Mouse (Mus musculus) liver, adult 2 months (tissue): ENCODE results near the gene Ccl24. TPM values are rescaled to one million over a fixed set of nuclear protein-coding genes. Genes with fewer than 3 reads are reported as not detected.

Experiments
- DNase-seq: peaks from one replicate; pipeline ENCODE4 v3.0.0-alpha.2; 2011; ENCODE audit warnings: low read depth, low spot score; ENCODE audit errors: extremely low read depth
- H3K27ac ChIP-seq: fragments of 200-500 bp; replicated peaks from 2 replicates; pipeline ENCODE4 v1.5.1; 2012; ENCODE audit warnings: low read depth, mild to moderate bottlenecking, control low read depth, inconsistent platforms, low read length; ENCODE audit not compliant: insufficient read depth
- H3K27me3 ChIP-seq: fragments of 200-500 bp; 2 replicates; pipeline ENCODE4 v1.6.1; 2012; ENCODE audit warnings: mild to moderate bottlenecking, moderate library complexity, low read length, inconsistent platforms; ENCODE audit not compliant: control insufficient read depth, insufficient read depth
- H3K36me3 ChIP-seq: fragments of 200-500 bp; 2 replicates; pipeline ENCODE4 v1.6.1; 2012; ENCODE audit warnings: low read length, inconsistent platforms; ENCODE audit not compliant: control insufficient read depth, insufficient read depth
- H3K4me1 ChIP-seq: fragments of 200-500 bp; 2 replicates; pipeline ENCODE4 v1.6.1; 2011; ENCODE audit warnings: low read length; ENCODE audit not compliant: control insufficient read depth, insufficient read depth
- H3K4me3 ChIP-seq: fragments of 200-500 bp; 2 replicates; pipeline ENCODE4 v1.5.1; 2011; ENCODE audit warnings: low read depth, mild to moderate bottlenecking, control low read depth, low read length, moderate library complexity; ENCODE audit not compliant: insufficient read depth
- H3K79me2 ChIP-seq: fragments of 200-500 bp; 2 replicates; pipeline ENCODE4 v1.6.1; 2012; ENCODE audit warnings: inconsistent platforms, mild to moderate bottlenecking, low read length, moderate library complexity; ENCODE audit not compliant: control insufficient read depth, insufficient read depth
- H3K9ac ChIP-seq: fragments of 200-500 bp; 2 replicates; pipeline ENCODE4 v1.6.1; 2012; ENCODE audit warnings: low read depth, mild to moderate bottlenecking, control low read depth, inconsistent platforms, low read length
- CTCF ChIP-seq: fragments of 200-500 bp; IDR thresholded peaks from 2 replicates; pipeline ENCODE4 v1.5.1; 2011; ENCODE audit warnings: low read depth, low read length, control low read depth
- POLR2A ChIP-seq: fragments of 200-500 bp; IDR thresholded peaks from 2 replicates; pipeline ENCODE4 v1.6.1; 2011; ENCODE audit warnings: low read length, control low read depth; ENCODE audit not compliant: insufficient read depth; ENCODE audit errors: extremely low read depth
- WGBS: fragments of 180-500 bp; shearing (Covaris S2); methylation state at CpG from one replicate; pipeline ENCODE4 v1.1.7; 2018; 5-methylcytosine and 5-hydroxymethylcytosine counted together
- polyA plus RNA-seq: library from polyadenylated mRNA; depleted of rRNA; stranded (reverse); fragments of >200 nt; gene quantifications from 2 replicates; pipeline ENCODE4 v1.2.3, GENCODE M21; 2012
- total RNA-seq: library from RNA; depleted of rRNA; stranded (reverse); fragments of >200 nt; gene quantifications from 2 replicates; pipeline ENCODE4 v1.2.3, GENCODE M21; 2014

Gene Ccl24
- total and polyA plus RNA-seq, 2 experiments = 5.3 to 8.2 TPM

DNA sequence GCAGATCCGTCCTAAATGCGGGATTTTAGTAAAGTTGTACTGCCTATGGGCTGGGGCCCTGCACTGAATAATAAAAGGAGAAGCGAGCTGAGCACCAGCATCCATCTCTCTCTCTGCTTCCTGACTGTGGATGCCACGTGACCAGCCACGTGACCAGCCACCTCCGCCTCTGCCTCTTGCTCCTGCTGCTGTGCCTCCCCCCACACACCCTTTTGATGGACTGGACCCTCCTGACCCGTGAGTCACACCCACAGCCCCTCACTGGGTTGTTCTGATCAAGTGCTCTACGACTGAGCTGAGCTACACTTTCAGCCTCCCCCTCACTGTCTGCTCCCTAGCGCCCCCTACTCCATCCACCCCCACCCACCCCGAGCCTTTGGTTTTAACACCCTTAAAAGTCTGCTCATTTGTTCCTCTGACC lies 35.0 kb downstream of the Ccl24 start:
- no peak overlapping the region for H3K9ac ChIP-seq
- no peak overlapping the region for H3K4me3 ChIP-seq
- TF ChIP-seq POLR2A (no peak), CTCF (no peak)
- WGBS = 74% methylated on average over 10 of the region's 10 CpGs
- H3K36me3 ChIP-seq = no peaks in the 10 kb centered on the region
- no peaks in the 10 kb centered on the region for H3K27me3 ChIP-seq
- peaks cover 2% of the 10 kb centered on the region; the same call in 1 of the 2 replicates for H3K4me1 ChIP-seq
- DNase-seq = no peak
- no peaks in the 10 kb centered on the region for H3K79me2 ChIP-seq
- no peak overlapping the region for H3K27ac ChIP-seq

DNA sequence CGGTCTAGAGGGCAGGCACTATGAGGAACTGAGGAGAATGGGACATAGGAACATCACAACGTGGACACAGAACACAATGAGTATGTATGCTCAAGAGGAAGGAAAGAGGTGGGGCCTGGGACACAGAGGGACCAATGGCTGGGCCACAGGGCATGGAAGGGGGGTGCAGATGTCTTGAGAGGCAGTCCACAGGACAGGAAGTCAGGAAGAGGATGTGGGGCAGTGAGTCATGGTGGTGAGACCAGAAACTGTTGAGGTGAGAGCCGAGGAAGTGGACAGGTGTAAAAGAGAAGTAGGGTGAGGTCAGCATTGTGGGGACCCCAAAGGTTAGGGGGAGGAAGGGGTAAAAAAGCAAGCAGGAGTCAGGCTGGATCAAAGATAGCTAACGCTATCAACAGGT lies 35.5 kb downstream of the Ccl24 start:
- WGBS = 67% methylated on average over 4 of the region's 4 CpGs
- Histone ChIP-seq H3K36me3 (no peaks in the 10 kb centered on the region), H3K27ac (no peak overlapping the region), H3K9ac (no peak overlapping the region), H3K4me1 (peaks cover 3% of the 10 kb centered on the region), H3K4me3 (no peak overlapping the region), H3K79me2 (no peaks in the 10 kb centered on the region), H3K27me3 (no peaks in the 10 kb centered on the region)
- TF ChIP-seq POLR2A (no peak), CTCF (no peak)
- peak; percentile 19 for DNase-seq

DNA sequence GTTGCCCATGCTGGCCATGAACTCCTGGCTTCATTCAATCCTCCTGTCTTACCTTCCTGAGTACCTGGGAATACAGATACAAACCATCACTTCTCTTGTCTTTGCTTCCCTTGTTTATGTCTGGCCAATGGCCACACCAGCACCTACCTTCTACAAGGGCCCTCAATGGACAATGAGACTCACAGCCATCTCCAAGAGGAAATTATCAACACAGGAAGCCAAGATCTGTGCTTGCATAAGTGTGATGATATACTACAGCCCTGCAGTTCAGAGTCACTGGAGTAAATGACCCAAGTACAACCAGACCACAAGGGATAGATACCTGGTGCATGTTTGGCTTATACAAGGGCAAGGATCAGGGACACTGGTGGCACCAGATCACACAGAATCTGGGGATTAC lies 37.0 kb downstream of the Ccl24 start:
- Histone ChIP-seq H3K27me3 (no peaks in the 10 kb centered on the region), H3K9ac (no peak overlapping the region), H3K27ac (no peak overlapping the region), H3K79me2 (no peaks in the 10 kb centered on the region), H3K4me1 (peaks cover 5% of the 10 kb centered on the region), H3K36me3 (no peaks in the 10 kb centered on the region), H3K4me3 (no peak overlapping the region)
- TF ChIP-seq POLR2A (no peak), CTCF (no peak)
- no peak for DNase-seq

DNA sequence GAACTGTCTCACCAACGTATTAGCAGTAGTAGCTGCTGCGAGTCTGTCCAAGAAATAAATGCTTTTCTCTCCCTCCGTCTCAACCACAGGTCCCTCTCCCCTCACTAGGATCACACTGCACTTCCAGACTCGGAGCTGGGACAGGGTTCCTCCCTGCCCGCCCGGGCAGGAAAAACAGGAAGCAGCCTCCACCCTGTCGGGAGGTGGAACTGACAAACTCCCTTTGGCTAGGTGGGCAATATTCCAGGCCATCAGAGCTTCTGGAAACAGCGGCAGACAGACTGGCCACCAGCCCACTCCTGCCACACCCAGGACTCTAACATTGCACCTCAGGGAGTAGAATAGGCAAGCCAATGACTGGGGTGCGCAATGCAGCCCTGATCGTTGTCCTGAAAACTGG lies 39.4 kb downstream of the Ccl24 start:
- H3K9ac ChIP-seq = no peak overlapping the region
- peaks cover 5% of the 10 kb centered on the region for H3K4me1 ChIP-seq

DNA sequence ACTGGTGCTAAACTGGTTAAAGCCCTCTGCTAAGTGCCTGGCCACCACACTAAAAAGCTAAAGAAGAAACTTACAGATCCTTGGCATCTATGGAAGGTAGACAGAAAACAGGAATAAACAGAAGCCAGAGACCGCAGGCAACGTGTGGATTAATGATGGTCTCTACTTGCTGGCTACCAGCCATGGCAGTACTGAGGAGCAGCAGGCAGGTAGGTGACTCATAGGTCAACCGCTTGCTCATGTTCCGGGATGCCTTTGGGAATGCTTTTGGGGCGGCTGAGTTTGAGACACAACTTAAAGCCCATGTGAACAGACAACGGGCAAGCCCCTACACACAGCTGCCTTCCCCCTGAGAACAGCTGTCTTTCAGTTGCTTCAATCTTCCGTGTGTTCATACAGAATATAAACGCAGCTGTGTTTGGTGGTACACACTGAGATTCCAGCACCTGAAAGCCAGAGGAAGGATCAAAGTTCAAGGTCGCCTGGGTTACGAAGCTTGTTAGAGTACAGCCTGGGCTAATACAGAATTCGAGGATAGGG lies 41.5 kb downstream of the Ccl24 start:
- Histone ChIP-seq H3K27me3 (no peaks in the 10 kb centered on the region), H3K4me1 (peaks cover 3% of the 10 kb centered on the region; the same call in 1 of the 2 replicates), H3K27ac (no peak overlapping the region), H3K36me3 (no peaks in the 10 kb centered on the region), H3K79me2 (no peaks in the 10 kb centered on the region), H3K9ac (no peak overlapping the region), H3K4me3 (no peak overlapping the region)
- no peak for DNase-seq
- 65% methylated on average over 11 of the region's 11 CpGs for WGBS
- no peak for TF ChIP-seq CTCF
- TF ChIP-seq POLR2A = no peak

More for the DNA sequence above, 39.4 kb downstream of the Ccl24 start:
- no peaks in the 10 kb centered on the region for H3K27me3 ChIP-seq
- WGBS = 67% methylated on average over 10 of the region's 10 CpGs
- H3K79me2 ChIP-seq = no peaks in the 10 kb centered on the region
- TF ChIP-seq POLR2A = no peak
- TF ChIP-seq CTCF = no peak
- no peaks in the 10 kb centered on the region for H3K36me3 ChIP-seq
- DNase-seq = no peak
- H3K4me3 ChIP-seq = no peak overlapping the region
- 0 out of 2 replicates have a peak overlapping the region, but pooled peaks have one; percentile 10 for H3K27ac ChIP-seq

DNA sequence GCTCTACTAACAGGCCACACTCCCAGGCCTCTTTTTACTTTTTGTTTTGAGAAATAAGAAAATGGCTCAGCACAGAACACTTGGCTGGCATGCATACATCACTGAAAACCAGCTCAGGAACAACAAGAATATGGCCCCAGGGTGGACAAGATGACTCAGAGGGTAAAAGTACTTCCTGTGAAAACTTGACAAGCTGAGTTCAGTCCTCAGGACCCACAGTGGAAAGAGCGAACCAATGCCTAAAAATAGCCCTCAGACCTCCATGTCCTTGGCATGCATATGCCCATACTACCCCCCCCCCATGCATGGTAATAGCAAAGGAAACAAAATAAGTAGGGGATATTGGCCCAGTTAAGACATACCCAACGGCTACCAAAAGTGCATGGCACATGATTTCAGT lies 42.9 kb downstream of the Ccl24 start:
- no peak for DNase-seq
- no peak overlapping the region for H3K9ac ChIP-seq
- H3K4me1 ChIP-seq = peaks cover 5% of the 10 kb centered on the region; the same call in 1 of the 2 replicates
- no peak overlapping the region for H3K4me3 ChIP-seq
- 75% methylated on average over 2 of the region's 2 CpGs for WGBS
- H3K79me2 ChIP-seq = no peaks in the 10 kb centered on the region
- no peaks in the 10 kb centered on the region for H3K36me3 ChIP-seq
- TF ChIP-seq CTCF = no peak
- no peak for TF ChIP-seq POLR2A
- no peaks in the 10 kb centered on the region for H3K27me3 ChIP-seq
- no peak overlapping the region for H3K27ac ChIP-seq
